Mouse (Mus musculus) limb, embryonic 14.5 days (tissue): ENCODE data around the gene Tcn2. TPM values are rescaled to one million over a fixed set of nuclear protein-coding genes. Genes with fewer than 3 reads are reported as not detected.
A peak's percentile ranks its signal among the peaks of the same experiment; 100 is the strongest.

Experiments used
- ATAC-seq: fragments of 200-750 bp; cut with Nextera tagmentation; 2 replicates; pipeline ENCODE4 v1.8.0; 2017; ENCODE audit warnings: low read depth, moderate number of reproducible peaks, moderate TSS enrichment; ENCODE audit not compliant: low FRiP score
- DNase-seq: peaks from one replicate; pipeline ENCODE4 v3.0.0-alpha.2; 2015; ENCODE audit warnings: low spot score
- H3K27ac ChIP-seq: fragments of 300-500 bp; sonication (generic); replicated peaks from 2 replicates; pipeline ENCODE4 v1.5.1; 2014; ENCODE audit warnings: low read depth, mild to moderate bottlenecking, low read length, moderate library complexity, mixed read lengths
- H3K27me3 ChIP-seq: fragments of 300-500 bp; sonication (generic); 2 replicates; pipeline ENCODE4 v1.6.1; 2014; ENCODE audit warnings: low read length, mixed read lengths; ENCODE audit not compliant: control insufficient read depth, insufficient read depth
- H3K36me3 ChIP-seq: fragments of 300-500 bp; sonication (generic); 2 replicates; pipeline ENCODE4 v1.6.1; 2014; ENCODE audit warnings: mild to moderate bottlenecking, low read length, moderate library complexity, mixed read lengths; ENCODE audit not compliant: control insufficient read depth, insufficient read depth
- H3K4me1 ChIP-seq: fragments of 300-500 bp; sonication (generic); 2 replicates; pipeline ENCODE4 v1.6.1; 2014; ENCODE audit warnings: antibody characterized with exemption, low read length, mixed read lengths; ENCODE audit not compliant: control insufficient read depth, insufficient read depth
- H3K4me2 ChIP-seq: fragments of 300-500 bp; sonication (generic); replicated peaks from 2 replicates; pipeline ENCODE4 v1.6.1; 2014; ENCODE audit warnings: low read depth, mild to moderate bottlenecking, low read length, moderate library complexity; ENCODE audit not compliant: severe bottlenecking
- H3K4me3 ChIP-seq: fragments of 300-500 bp; sonication (generic); replicated peaks from 2 replicates; pipeline ENCODE4 v1.5.1; 2014; ENCODE audit warnings: low read length
- H3K9ac ChIP-seq: fragments of 300-500 bp; sonication (generic); 2 replicates; pipeline ENCODE4 v1.6.1; 2014; ENCODE audit warnings: mild to moderate bottlenecking, low read depth, low read length, moderate library complexity; ENCODE audit not compliant: severe bottlenecking
- H3K9me3 ChIP-seq: fragments of 300-500 bp; sonication (generic); 2 replicates; pipeline ENCODE4 v1.6.1; 2016; ENCODE audit warnings: low read length; ENCODE audit not compliant: control insufficient read depth
- POLR2A ChIP-seq: fragments of 200-500 bp; IDR thresholded peaks from 2 replicates; pipeline ENCODE4 v1.8.0; 2012; ENCODE audit warnings: inconsistent platforms, mild to moderate bottlenecking, moderate library complexity, borderline replicate concordance; ENCODE audit not compliant: insufficient read depth, insufficient read length; ENCODE audit errors: extremely low read depth
- WGBS: fragments of 180-500 bp; shearing (Covaris S2); extraction: QIAGEN DNeasy Blood & Tissue Kit; methylation state at CpG from one replicate; pipeline ENCODE4 v1.1.7; 2014; 5-methylcytosine and 5-hydroxymethylcytosine counted together
- polyA plus RNA-seq, 2 experiments: library from polyadenylated mRNA; depleted of rRNA in 1 of 2; stranded (reverse) in 1 of 2; unstranded in 1 of 2; fragments of >200 nt; fragmentation: Nextera tagmentation in 1 of 2; extraction: Ambion mirVana in 1 of 2; gene quantifications; 2 replicates each; pipeline versions ENCODE4 v1.2.1 to v1.2.3; 2012 to 2014

The Tcn2 gene
- polyA plus RNA-seq, 2 experiments = 51.5 to 54.3 TPM

DNA sequence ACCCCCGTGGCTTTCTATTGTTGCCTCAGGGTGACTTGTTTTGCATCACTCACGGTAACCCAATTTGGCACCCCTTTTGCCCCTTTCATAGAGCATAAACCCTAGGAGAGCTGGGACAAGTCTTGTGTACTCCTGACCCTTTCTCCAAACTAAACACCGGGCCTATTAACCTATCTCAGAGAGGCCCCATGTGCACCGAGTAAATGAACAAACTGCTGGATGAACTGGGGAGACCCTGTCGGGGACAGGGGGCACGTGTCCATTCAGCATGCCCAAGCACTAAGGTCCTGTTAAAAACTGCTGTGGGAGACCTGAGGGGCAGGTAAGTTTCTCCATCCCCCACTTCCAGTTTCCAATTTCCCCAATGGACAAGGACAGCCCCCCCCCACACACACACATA lies 1.0 kb downstream of the Tcn2 start:
- Histone ChIP-seq H3K4me3 (peak overlapping the region; percentile 50), H3K9me3 (no peaks in the 10 kb centered on the region), H3K36me3 (peaks cover 6% of the 10 kb centered on the region; the same call in 1 of the 2 replicates), H3K4me1 (peaks cover 7% of the 10 kb centered on the region), H3K9ac (peak overlapping the region; percentile 59; the same call in 1 of the 2 replicates), H3K4me2 (peak overlapping the region; percentile 76), H3K27ac (no peak overlapping the region), H3K27me3 (no peaks in the 10 kb centered on the region)
- ATAC-seq (no peak), DNase-seq (no peak)
- no peak for TF ChIP-seq POLR2A
- WGBS = 38% methylated on average over 6 of the region's 6 CpGs

DNA sequence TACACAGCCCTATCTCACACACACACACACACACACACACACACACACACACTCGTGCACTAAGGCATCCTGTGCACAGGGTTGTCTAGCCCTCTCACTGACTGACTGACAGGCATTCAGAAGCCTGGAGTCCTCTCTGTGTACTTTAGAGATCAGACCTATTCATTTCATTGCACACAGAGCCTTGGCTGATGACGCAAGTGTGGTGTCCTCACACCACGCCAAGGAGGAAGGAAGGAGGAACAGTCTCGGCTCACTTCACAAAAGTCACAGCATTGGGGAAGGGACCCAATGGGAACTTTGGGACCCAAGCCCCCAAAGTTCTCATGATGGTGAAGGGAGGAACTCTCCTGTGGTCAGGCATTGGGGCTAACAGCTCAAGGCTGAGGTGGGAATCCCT lies 1.9 kb downstream of the Tcn2 start:
- H3K36me3 ChIP-seq = peaks cover 11% of the 10 kb centered on the region
- H3K9me3 ChIP-seq = no peaks in the 10 kb centered on the region
- H3K4me2 ChIP-seq = no peak overlapping the region
- WGBS = 80% methylated on average over 4 of the region's 4 CpGs
- no peak overlapping the region for H3K4me3 ChIP-seq
- H3K27me3 ChIP-seq = no peaks in the 10 kb centered on the region
- no peak overlapping the region for H3K9ac ChIP-seq
- ATAC-seq (no peak), DNase-seq (no peak)
- no peak overlapping the region for H3K27ac ChIP-seq
- TF ChIP-seq POLR2A = no peak
- peaks cover 7% of the 10 kb centered on the region for H3K4me1 ChIP-seq

DNA sequence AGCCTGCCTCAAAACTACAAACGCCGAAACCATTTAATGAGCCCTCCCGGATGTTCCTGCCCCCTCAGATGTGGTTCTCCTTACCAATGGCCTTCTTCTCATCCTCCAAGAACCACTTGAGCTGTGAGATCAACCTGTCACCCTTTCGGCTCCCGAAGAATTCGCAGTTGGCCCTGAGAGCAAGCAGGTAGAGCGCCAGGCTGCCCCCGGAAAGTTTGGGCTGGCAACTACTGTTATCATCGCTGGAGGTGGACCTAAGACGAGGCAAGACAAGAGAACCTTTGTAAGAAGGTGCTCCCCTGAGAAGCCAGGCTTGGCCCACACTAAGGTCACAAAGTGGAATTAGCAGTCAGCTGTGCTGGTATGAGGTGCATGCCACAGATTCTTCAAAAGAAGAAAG lies 6.0 kb downstream of the Tcn2 start:
- Histone ChIP-seq H3K9ac (no peak overlapping the region), H3K4me2 (no peak overlapping the region), H3K27me3 (no peaks in the 10 kb centered on the region), H3K4me1 (peaks cover under 1% of the 10 kb centered on the region), H3K27ac (no peak overlapping the region), H3K36me3 (peaks cover 32% of the 10 kb centered on the region), H3K4me3 (no peak overlapping the region), H3K9me3 (no peaks in the 10 kb centered on the region)
- 92% methylated on average over 10 of the region's 10 CpGs for WGBS
- DNase-seq (no peak), ATAC-seq (no peak)
- no peak for TF ChIP-seq POLR2A

DNA sequence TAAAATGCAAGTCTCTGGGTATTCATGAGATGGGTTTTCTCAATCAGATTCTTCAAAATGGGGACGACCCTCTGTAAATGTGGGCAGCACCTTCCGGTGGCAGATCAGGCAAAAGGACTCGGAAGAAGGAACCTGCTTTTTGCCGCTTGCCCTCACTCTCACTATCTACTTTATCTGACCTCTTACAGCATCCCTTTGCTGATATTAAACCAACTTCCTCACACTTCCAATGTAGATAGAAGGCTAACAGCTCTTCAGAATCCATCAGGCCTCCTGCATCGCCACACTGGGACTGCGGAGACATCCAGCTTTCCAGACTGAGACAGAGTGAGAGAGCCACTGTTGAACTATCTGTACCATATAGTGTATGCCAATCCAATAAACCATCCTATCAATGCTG lies 9.2 kb downstream of the Tcn2 start:
- Histone ChIP-seq H3K9ac (no peak overlapping the region), H3K27me3 (no peaks in the 10 kb centered on the region), H3K4me2 (no peak overlapping the region), H3K9me3 (no peaks in the 10 kb centered on the region), H3K27ac (no peak overlapping the region), H3K4me3 (no peak overlapping the region), H3K4me1 (no peaks in the 10 kb centered on the region), H3K36me3 (peaks cover 32% of the 10 kb centered on the region)
- ATAC-seq = no peak
- no peak for TF ChIP-seq POLR2A
- WGBS = 87% methylated on average over 6 of the region's 6 CpGs
- no peak for DNase-seq

DNA sequence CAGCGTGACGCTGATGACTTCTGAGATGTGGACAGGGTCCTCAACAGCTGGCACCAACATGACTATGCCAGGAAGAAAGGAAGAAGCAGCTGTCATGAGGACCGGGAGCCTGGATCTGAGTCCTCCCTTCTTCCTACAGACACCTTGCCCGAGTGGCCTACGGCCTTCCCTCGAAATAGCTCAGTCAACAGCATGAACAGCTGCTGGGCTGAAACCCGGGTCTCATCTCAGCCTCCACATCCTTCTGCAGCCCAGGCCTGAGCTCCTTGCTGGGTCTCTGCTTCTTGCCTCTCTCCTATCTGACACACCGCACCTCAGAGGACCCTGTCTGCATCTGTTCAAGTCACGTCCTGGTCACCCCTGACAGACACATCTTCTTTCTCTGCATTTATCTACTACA lies 9.8 kb downstream of the Tcn2 start:
- WGBS = 92% methylated on average over 9 of the region's 9 CpGs
- no peak overlapping the region for H3K4me2 ChIP-seq

More for the DNA sequence above, 9.8 kb downstream of the Tcn2 start:
- H3K27me3 ChIP-seq = no peaks in the 10 kb centered on the region
- no peaks in the 10 kb centered on the region for H3K4me1 ChIP-seq
- DNase-seq (no peak), ATAC-seq (no peak)
- H3K4me3 ChIP-seq = no peak overlapping the region
- H3K36me3 ChIP-seq = peaks cover 32% of the 10 kb centered on the region
- no peak for TF ChIP-seq POLR2A
- H3K9me3 ChIP-seq = no peaks in the 10 kb centered on the region
- no peak overlapping the region for H3K9ac ChIP-seq
- no peak overlapping the region for H3K27ac ChIP-seq
